Comparison of ENCODE assay signal across 26 mouse cellular contexts in the genomic region with DNA sequence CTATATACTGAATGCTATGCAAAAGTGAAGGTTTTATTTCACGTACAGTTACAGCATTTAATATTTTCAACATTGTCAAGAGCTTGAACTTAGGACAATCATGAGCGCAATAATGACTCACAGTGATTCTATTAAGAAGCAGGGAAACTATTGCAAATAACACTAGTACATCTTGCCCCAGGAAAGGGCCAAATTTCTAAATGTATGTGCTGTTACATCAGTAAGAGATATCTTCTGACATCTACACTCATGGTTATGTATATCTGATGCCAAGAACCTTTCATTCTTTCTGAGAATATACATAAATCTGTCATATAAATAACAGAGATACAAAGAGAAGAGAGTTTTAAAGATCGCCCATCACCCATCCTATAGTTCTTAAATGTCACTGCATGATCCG.
DNase-seq lines count a peak whose midpoint lies in the region; ATAC-seq and TF ChIP-seq lines count a peak whose summit lies in the region.
"Had no signal": no experiment of that assay in that cellular context is flagged by ENCODE, and none has a peak within 500 bp of the region (broad histone marks: within the 10 kb centered on the region; RNA-seq: fewer than 3 reads in every experiment).

No protein-coding gene starts in this region.

- H3K4me3 ChIP-seq in forebrain, embryonic 15.5 days = no peak overlapping the region
- no peak overlapping the region for H3K4me3 ChIP-seq in forebrain, embryonic 10.5 days
- no peak overlapping the region for H3K4me3 ChIP-seq in gastrocnemius, adult 2 months
- peak overlapping the region; percentile 44; the same call in 1 of the 2 replicates for H3K4me3 ChIP-seq in left cerebral cortex, adult 2 months
- H3K4me3 ChIP-seq: embryonic facial prominence, embryonic 10.5 days; embryonic facial prominence, embryonic 13.5 days; erythroblast, embryonic 14.5 days; forebrain, embryonic 12.5 days; heart, embryonic 12.5 days; heart, embryonic 15.5 days had no signal

- no peak for DNase-seq in forebrain, embryonic 10.5 days (ENCODE audit: extremely low spot score, low spot score)
- no peak for DNase-seq in gastrocnemius, adult 2 months
- DNase-seq in gastrocnemius, postnatal 4 days (ENCODE audit: low spot score in 2 of 2) = no peak
- DNase-seq in left cerebral cortex, adult 2 months (ENCODE audit: extremely low spot score in 1 of 2, low spot score in 2 of 2) = no peak
- DNase-seq in left cerebral cortex, adult 8-10 months (ENCODE audit: low spot score in 2 of 2) = no peak
- DNase-seq: adrenal gland, adult 8-10 months; adrenal gland, postnatal 25 days; cerebellum, adult 11-12 months; cerebellum, adult 8-10 months; cerebellum, postnatal 36 days; embryo, embryonic 11 days; gastrocnemius, postnatal 14 days; heart, postnatal 4 days; kidney, adult 18-20 months had no signal

- no peak overlapping the region for H3K9ac ChIP-seq in forebrain, embryonic 15.5 days (replicated peaks)
- H3K9ac ChIP-seq: embryonic facial prominence, embryonic 13.5 days; forebrain, embryonic 12.5 days; heart, embryonic 12.5 days; heart, embryonic 15.5 days; hindbrain, embryonic 14.5 days had no signal

- H3K4me1 ChIP-seq in forebrain, embryonic 15.5 days = peaks cover 15% of the 10 kb centered on the region; the same call in 1 of the 2 replicates
- H3K4me1 ChIP-seq in forebrain, embryonic 10.5 days = peaks cover 4% of the 10 kb centered on the region; the same call in 1 of the 2 replicates
- H3K4me1 ChIP-seq: embryonic facial prominence, embryonic 10.5 days; embryonic facial prominence, embryonic 13.5 days; forebrain, embryonic 12.5 days; heart, embryonic 12.5 days; heart, embryonic 15.5 days had no signal

- peak overlapping the region; percentile 63; the same call in 1 of the 2 replicates for H3K27ac ChIP-seq in forebrain, embryonic 15.5 days (replicated peaks)
- no peak overlapping the region for H3K27ac ChIP-seq in forebrain, embryonic 10.5 days
- H3K27ac ChIP-seq in gastrocnemius, adult 2 months = peak overlapping the region; percentile 84
- H3K27ac ChIP-seq in left cerebral cortex, adult 2 months = peak overlapping the region; percentile 92
- H3K27ac ChIP-seq: embryonic facial prominence, embryonic 10.5 days; embryonic facial prominence, embryonic 13.5 days; forebrain, embryonic 12.5 days; heart, embryonic 15.5 days; hindbrain, embryonic 14.5 days; hindbrain, postnatal 0 days had no signal

- 88% methylated on average over 4 of the region's 4 CpGs for WGBS in forebrain, embryonic 15.5 days
- whole genome bisulfite sequencing in forebrain, embryonic 10.5 days = 94% methylated on average over 4 of the region's 4 CpGs

- H3K9me3 ChIP-seq in forebrain, embryonic 15.5 days = no peaks in the 10 kb centered on the region
- no peaks in the 10 kb centered on the region; the same call in 1 of the 2 replicates for H3K9me3 ChIP-seq in forebrain, embryonic 10.5 days
- H3K9me3 ChIP-seq: embryonic facial prominence, embryonic 10.5 days; embryonic facial prominence, embryonic 13.5 days; forebrain, embryonic 12.5 days; heart, embryonic 12.5 days; heart, embryonic 15.5 days had no signal

- H3K4me2 ChIP-seq in forebrain, embryonic 15.5 days (replicated peaks) = no peak overlapping the region
- H3K4me2 ChIP-seq: embryonic facial prominence, embryonic 13.5 days; forebrain, embryonic 12.5 days; heart, embryonic 12.5 days; heart, embryonic 15.5 days; hindbrain, embryonic 14.5 days had no signal

- no peak for TF ChIP-seq CTCF in gastrocnemius, adult 2 months (IDR thresholded peaks at IDR 0.05)
- no peak for TF ChIP-seq CTCF in left cerebral cortex, adult 2 months (IDR thresholded peaks at IDR 0.05)

- no peak for ATAC-seq in forebrain, embryonic 15.5 days (replicated peaks)
- ATAC-seq: activated CD4-positive, CD25-positive, alpha-beta regulatory T cell, adult 4 months; hindbrain, postnatal 0 days; inflammation-experienced regulatory T-cells, adult 6 months; intestine, embryonic 16.5 days had no signal

- no peaks in the 10 kb centered on the region for H3K27me3 ChIP-seq in forebrain, embryonic 15.5 days
- no peaks in the 10 kb centered on the region for H3K27me3 ChIP-seq in forebrain, embryonic 10.5 days (ENCODE audit: poor library complexity, severe bottlenecking)
- H3K27me3 ChIP-seq: embryonic facial prominence, embryonic 13.5 days; forebrain, embryonic 12.5 days; heart, embryonic 12.5 days; heart, embryonic 15.5 days had no signal

- H3K36me3 ChIP-seq in forebrain, embryonic 15.5 days = no peaks in the 10 kb centered on the region
- no peaks in the 10 kb centered on the region for H3K36me3 ChIP-seq in forebrain, embryonic 10.5 days (replicated peaks)
- H3K36me3 ChIP-seq: embryonic facial prominence, embryonic 10.5 days; embryonic facial prominence, embryonic 13.5 days; forebrain, embryonic 12.5 days; heart, embryonic 15.5 days had no signal

- intact Hi-C loops in gastrocnemius, adult 2 months (cut with DNase I) = no loop called here
- intact Hi-C loops in left cerebral cortex, adult 2 months (cut with DNase I) = loop anchor here (1.0 to 5.0 kb wide), 4 partner anchors 50 to 122 kb away; no protein-coding TSS in a partner anchor
